Mouse (Mus musculus) heart, adult 11 months (tissue): ENCODE results near the gene Smim23.

Experiments used
- DNase-seq: peaks from one replicate; pipeline ENCODE4 v3.0.0; 2022

The Smim23 gene

GRCm38 (mm10) chr11:32824505-32824904 is at the start of gene Smim23:
Gene Smim23 (minus strand): TSS chr11:32824605.
- peak; percentile 79 for DNase-seq

DNA sequence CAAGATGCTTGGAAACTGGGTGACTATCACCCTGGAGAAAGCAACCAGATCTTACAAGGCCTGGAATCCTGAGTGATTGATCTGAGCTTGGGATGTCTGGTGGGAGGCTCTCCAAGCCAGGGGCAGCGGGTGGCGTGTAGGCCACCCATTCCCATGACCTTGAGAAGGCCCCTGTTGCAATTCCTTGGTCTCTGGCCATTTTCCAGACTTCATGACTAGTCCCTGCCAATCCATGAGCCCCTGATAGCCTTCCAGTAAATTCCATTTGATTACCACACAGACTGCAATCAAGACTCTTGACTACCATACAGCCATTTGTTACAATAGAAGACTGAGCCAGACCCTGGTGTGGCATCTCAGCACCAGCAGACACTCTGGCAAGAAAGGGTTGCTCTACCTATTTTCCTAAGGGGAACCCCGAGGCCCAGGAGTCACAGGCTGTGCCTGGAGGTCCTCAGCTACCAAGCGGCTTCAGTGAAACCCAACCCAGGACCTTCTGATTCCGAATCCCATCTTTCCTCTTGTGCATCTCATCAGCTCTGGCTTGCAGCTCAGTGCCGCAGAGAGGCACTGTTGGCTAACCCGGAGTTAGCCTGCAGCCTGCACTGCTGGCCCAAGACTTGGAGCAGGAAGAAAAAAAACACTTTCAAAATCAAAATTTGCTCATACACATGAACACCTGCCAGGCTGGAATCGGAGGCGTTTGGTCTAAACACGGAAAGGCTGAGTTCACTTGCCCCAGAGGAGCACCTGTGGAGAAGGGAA is 44.4 kb upstream of the Smim23 start:
- no peak for DNase-seq

DNA sequence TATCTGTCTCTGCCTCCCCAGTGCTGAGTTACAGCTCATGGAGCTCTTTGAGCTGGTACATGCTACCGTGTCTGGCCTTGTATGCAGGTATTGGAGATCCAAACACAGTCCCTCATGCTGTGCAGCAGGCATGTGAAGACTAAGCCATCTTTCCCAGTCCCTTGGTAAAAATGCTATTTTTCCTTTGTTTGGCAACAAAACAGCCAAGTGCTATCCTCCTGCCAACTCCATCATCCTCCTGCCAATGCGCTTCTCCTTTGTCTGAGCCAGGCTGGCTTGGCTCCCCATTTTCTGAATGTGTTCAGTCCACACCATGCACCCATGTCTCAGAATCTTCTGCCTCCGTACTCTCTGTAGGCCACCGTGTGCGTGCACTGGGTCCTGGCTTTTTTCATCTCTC is 40.2 kb upstream of the Smim23 start:
- no peak for DNase-seq

DNA sequence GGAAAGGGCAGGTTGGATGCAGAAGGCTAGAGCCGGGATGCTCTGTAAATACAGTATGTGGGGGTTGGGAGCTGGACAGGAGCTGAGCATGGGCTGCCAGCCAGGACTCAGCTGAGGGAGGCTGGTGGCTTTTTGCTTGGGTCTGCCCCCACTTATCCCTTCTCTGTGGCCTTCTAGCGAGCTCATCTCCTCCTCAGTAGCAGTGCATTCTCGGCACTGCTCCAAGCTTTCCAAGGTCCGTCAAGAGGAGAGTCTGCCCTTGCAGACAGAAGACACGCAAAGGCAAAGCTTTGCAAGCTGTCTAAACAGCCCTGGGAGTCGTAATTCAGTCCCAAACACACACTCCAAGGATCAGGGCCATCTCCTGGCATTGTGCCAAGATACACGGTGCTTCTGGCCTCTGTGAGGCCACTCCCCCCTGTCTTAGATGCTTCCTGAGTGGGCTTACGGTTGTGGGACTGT is 33.0 kb upstream of the Smim23 start:
- DNase-seq = no peak

- no peak for DNase-seq
Measured at GRCm38 (mm10) chr11:32846682-32847222, 22.3 kb upstream of the Smim23 start.

DNA sequence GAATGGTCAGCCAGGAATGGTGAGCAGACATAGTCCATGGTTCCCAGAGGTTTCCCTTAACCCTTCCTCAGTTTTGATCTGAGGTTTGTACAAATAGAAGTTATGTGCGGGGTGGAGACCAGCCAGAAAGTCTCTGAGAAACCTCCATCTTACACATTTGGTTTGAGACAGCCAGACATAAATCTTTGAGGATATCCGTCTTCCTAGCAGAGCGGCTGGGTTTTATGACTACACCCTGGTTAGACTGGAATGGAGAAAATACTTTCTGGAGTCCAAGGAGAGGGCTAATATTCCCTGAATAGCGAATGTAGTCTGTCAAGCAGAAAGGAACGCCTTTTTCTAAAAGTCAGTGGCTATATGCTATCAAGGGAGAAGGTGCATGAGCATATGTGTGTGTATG is 16.8 kb upstream of the Smim23 start:
- no peak for DNase-seq

DNA sequence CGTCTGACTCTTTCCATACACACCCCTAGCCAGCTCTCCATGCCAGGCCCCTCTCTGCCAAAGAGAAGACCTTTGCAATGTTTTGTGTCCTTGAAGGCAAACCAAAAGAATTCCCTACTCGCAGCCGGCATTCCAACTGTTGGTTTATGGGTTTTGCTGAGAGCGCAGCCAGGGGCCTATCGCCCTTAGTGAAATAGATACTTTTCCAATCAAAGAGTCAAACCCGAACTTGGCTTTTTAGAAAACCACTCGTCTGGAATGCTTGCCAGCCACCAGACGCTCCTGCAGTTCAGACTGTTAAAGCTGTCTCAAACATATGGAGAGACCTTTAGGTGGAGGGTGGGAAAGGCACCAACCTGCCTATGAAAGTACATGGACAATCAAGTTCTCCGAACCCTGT is 15.9 kb upstream of the Smim23 start:
- no peak for DNase-seq

DNA sequence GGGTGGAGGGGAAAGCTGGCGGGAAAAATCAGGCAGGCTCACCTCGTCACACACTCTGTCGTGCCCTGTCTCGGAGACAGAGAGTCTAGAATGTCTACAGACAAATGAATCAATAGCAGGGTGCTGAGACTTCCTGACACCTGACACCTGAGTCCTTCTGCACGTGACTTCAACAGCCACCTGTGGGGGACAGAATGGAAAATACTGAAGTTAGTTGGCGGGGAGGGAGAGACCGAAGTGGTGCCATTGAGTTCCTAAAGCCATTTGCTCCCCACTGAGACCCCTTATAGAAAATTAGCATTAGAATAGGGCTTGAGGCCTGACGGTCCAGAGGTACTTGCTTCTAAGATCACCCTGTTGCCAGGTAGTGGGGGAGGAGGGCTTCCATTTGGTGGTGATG is 10.6 kb upstream of the Smim23 start:
- DNase-seq = no peak

GRCm38 (mm10) chr11:32834367-32834918 is 10.0 kb upstream of the Smim23 start:
- no peak for DNase-seq

- DNase-seq = peak; percentile 78
Measured at GRCm38 (mm10) chr11:32817566-32817965, 6.8 kb downstream of the Smim23 start.

DNA sequence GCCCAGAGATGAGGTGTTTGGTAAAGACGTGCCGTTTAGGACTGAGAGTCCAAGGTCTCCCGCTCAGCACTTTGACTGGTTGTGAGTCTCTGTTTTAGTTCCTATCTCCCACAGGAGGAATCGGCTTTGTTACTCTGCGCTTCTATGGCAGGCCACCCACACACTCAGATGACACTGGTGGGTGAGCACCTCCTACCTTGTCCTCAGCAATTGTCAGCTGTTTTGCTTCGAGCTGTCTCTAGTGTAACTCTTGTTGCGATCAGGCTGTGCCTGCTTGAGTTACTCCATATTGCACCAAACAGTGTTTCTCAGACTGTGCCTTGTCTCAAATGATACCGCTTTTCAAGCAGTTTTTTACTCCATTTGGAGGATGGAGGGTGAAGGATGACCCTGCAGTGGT is 10.1 kb downstream of the Smim23 start:
- DNase-seq = peak; percentile 58

DNA sequence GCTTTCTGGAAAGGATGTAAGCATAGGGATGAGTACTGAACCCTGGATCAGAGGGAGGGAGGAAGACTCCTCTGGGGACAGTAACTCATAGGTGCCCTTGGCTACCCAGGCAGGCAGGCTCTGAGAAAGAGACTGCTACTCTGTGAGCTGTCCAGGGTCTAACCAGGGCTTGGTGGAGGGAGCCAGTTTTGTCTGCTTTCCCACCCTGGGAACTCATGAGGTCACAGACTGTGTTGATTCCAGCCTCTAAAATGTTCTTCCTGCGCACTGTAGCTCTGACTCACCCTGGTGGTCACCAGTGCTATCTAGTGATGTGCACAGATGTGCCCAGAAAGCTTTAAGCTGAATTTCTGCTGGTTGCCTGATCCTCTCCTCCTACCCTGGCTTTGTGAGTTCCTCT is 15.3 kb downstream of the Smim23 start:
- DNase-seq = peak; percentile 77

GRCm38 (mm10) chr11:32805958-32806357 is 18.4 kb downstream of the Smim23 start:
- DNase-seq = peak; percentile 90

GRCm38 (mm10) chr11:32803658-32804057 is 20.7 kb downstream of the Smim23 start:
- peak; percentile 78 for DNase-seq

DNA sequence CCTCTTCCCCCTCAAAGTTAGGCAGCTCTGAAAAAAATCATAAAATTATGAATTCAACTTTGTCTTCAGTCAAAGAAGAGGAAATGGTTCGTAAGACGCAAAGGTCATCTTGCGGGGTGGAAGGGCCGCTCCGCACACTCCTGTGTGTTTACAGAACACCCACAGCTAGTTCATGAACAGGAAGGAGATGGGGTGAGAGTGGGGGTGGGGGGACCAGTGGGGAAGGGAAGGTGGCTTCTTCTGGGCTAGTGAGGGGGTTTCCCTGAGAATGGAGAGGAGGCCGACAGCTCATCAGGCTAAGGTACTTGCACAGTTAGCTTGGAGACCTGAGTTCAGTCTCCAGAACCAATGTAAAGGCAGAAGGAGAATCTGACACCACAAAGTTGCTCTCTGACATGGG is 22.7 kb downstream of the Smim23 start:
- no peak for DNase-seq

DNA sequence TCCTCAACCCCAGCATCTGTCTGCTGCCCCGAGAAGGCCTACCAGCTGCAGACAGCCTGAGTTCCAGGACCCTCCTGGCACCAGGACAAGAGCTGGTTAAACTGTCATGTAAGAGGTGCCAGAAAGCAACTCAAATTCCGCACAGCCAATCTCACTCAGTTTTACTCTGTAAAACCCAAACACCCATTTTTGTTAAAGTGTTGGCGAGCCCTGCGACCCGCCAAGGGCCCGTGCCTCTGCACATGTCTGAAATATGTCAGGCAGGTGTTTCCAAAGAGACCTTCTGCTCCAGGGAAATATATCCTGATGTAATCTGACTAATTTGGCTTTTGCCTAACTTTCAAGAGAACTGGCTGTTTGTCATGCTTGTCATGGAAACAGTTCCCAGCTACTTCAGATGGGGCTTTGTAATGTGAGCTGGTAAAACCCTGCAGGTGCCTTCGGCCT is 23.5 kb downstream of the Smim23 start:
- peak; percentile 55 for DNase-seq

- DNase-seq = peak; percentile 46
Measured at GRCm38 (mm10) chr11:32798445-32798844, 26.0 kb downstream of the Smim23 start.

DNA sequence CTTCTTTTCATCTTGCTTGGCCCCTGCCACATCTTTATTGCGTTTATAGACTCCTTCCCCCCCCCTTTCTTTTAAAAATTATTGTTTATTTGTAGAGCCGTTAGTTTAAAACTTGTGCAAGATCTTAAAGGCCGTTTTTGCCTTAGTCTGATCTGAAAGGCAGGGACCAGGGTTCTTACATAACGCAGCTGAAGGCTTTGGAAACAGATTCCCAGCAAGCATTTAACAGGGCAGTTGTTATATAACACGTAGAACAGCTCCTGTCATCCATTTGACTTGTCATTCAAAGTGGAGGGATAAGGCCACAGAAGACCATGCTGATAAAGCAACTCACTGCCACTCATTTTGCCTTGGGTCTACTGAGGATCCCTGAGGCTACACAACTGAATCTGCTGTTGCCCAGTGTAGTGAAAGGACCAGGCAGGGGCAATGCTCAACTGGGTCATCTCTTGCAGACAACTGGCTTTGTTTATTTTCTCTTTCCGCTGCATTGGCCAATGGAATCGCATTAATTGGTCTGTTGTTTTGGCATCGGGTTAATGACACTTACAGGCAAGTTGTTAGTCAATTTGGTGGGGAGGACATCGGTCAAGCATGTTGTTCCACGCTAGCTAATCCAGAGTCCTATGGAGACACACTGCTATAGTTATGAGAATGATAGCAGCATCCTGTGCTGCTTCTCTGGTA is 29.5 kb downstream of the Smim23 start:
- DNase-seq = no peak

DNA sequence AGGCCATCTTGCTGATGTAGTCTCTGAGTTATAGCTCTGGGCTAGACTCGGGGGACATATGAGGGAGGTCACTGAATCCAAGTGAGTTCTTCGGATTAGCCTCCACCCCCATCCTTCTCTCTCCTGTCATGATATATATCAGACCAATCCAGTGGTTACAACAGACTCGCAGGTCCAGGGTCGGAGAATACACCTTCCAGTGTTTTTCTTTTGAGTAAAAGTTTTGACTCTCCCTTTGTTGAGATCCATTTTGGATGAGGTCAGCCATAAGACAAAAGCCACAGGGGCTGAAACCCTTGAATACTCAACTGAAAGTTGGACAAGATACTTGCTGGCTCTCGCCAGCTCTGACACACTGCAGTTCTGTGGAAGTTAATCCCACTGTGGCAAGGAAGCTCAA is 38.2 kb downstream of the Smim23 start:
- DNase-seq = no peak

- DNase-seq = no peak
Measured at GRCm38 (mm10) chr11:32785591-32786147, 38.7 kb downstream of the Smim23 start.

- DNase-seq = no peak
Measured at GRCm38 (mm10) chr11:32782724-32783123, 41.7 kb downstream of the Smim23 start.

DNA sequence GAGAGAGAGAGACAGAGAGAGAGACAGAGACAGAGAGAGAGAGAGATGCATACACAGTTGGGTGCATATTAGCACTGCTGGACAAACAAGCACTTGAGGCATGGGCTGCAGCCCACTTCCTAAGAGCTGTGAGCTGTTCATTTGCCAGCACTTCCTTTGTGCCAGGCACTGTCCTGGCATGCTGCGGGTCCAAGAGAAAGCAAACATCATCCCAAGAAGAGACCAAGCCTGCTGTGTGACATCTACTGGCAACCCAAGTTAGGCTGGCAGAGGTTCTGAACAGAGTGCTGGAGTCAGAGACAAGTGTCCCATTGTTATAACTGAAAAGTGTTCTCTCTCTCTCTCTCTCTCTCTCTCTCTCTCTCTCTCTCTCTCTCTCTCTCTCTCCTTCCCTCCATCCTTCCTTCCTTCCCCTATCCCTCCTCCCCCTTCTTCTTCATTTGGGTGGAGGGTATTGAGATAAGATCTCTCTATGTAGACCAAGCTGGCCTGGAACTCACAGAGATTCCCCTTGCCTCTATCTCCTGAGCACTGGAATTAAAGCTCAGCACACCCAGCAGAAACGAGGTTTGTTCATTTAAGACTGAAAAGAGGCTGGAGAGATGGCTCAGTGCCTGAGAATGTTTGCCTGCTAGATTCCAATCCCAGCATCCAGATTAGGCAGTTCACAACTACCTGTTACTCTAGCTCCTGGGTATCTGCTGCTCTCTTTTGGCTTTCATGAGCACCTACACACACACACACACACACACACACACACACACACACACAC is 42.6 kb downstream of the Smim23 start:
- no peak for DNase-seq
